Mouse (Mus musculus) stomach, postnatal 0 days (tissue): ENCODE results near the gene Acadl.

Source experiments
- CTCF ChIP-seq: IDR thresholded peaks from 2 replicates; pipeline ENCODE4 v1.5.1; 2016; ENCODE audit warnings: antibody characterized with exemption, low read depth, mild to moderate bottlenecking, moderate library complexity
- EP300 ChIP-seq: optimal IDR thresholded peaks from 2 replicates; pipeline ENCODE3; 2016; ENCODE audit warnings: antibody characterized with exemption

GRCm38 (mm10) chr1:66895093-66895836, 32.2 kb upstream of the Acadl start:
- TF ChIP-seq CTCF: no peak
- TF ChIP-seq EP300: no peak
